Mouse (Mus musculus) thymus, postnatal 4 days (tissue): ENCODE results near the gene Macrod1.
"Not testable (repeated sequence)": the region's sequence is repeated elsewhere in the genome, so short reads cannot be mapped to it uniquely, and the experiment has no call there.

Source experiments
- DNase-seq: peaks from one replicate; pipeline ENCODE4 v3.0.0; 2021

Gene Macrod1

GRCm38 (mm10) chr19:7056248-7057087, at the start of gene Macrod1:
Gene Macrod1, plus strand, starts transcription at chr19:7056810.
- peak; percentile 87 for DNase-seq

GRCm38 (mm10) chr19:7006892-7007593, 49.6 kb upstream of the Macrod1 start:
- DNase-seq = no peak

GRCm38 (mm10) chr19:7012426-7012825, 44.2 kb upstream of the Macrod1 start:
- DNase-seq = no peak

- DNase-seq = no peak
Observed at GRCm38 (mm10) chr19:7013984-7014383, 42.6 kb upstream of the Macrod1 start.

GRCm38 (mm10) chr19:7014481-7015135, 42.0 kb upstream of the Macrod1 start:
- DNase-seq = no peak

GRCm38 (mm10) chr19:7017541-7018457, 38.8 kb upstream of the Macrod1 start:
- peak; percentile 69 for DNase-seq

- DNase-seq = peak; percentile 48
Observed at GRCm38 (mm10) chr19:7018546-7018945, 38.1 kb upstream of the Macrod1 start.

GRCm38 (mm10) chr19:7019191-7019590, 37.4 kb upstream of the Macrod1 start, which contains the start of gene Fermt3:
Gene Fermt3, minus strand, starts transcription at chr19:7019469.
- peak; percentile 86 for DNase-seq

- DNase-seq = peak; percentile 84
Observed at GRCm38 (mm10) chr19:7020224-7020641, 36.4 kb upstream of the Macrod1 start.

GRCm38 (mm10) chr19:7029531-7029930, 27.1 kb upstream of the Macrod1 start:
- no peak for DNase-seq

- no peak for DNase-seq
Observed at GRCm38 (mm10) chr19:7034006-7034405, 22.6 kb upstream of the Macrod1 start.

- peak; percentile 80 for DNase-seq
Observed at GRCm38 (mm10) chr19:7039088-7039720, 17.4 kb upstream of the Macrod1 start.

- DNase-seq = peak; percentile 98
Observed at GRCm38 (mm10) chr19:7039841-7040636, 16.6 kb upstream of the Macrod1 start, which contains the start of gene Stip1. Gene Stip1, minus strand, starts transcription at chr19:7039967.

GRCm38 (mm10) chr19:7040637-7041130, 15.9 kb upstream of the Macrod1 start:
- DNase-seq = no peak

- no peak for DNase-seq
Observed at GRCm38 (mm10) chr19:7041171-7041570, 15.4 kb upstream of the Macrod1 start.

- no peak for DNase-seq
Observed at GRCm38 (mm10) chr19:7044279-7044678, 12.3 kb upstream of the Macrod1 start.

GRCm38 (mm10) chr19:7044706-7045105, 11.9 kb upstream of the Macrod1 start:
- no peak for DNase-seq

GRCm38 (mm10) chr19:7053382-7053781, 3.2 kb upstream of the Macrod1 start:
- DNase-seq = not testable (repeated sequence)

GRCm38 (mm10) chr19:7054772-7055171, 1.8 kb upstream of the Macrod1 start:
- DNase-seq = no peak

GRCm38 (mm10) chr19:7055173-7055572, 1.4 kb upstream of the Macrod1 start:
- DNase-seq = peak; percentile 32
